Mouse (Mus musculus) midbrain, embryonic 10.5 days (tissue): Measurements from ENCODE around the gene Ppp2r5b. TPM values are rescaled to one million over a fixed set of nuclear protein-coding genes. Genes with fewer than 3 reads are reported as not detected.

Source experiments
- DNase-seq: peaks from one replicate; pipeline ENCODE4 v3.0.0-alpha.2; 2017; ENCODE audit warnings: low spot score
- H3K27ac ChIP-seq: fragments of 300-500 bp; sonication (generic); replicated peaks from 2 replicates; pipeline ENCODE4 v1.5.1; 2016; ENCODE audit warnings: mild to moderate bottlenecking
- H3K27me3 ChIP-seq: fragments of 300-500 bp; sonication (generic); 2 replicates; pipeline ENCODE4 v1.6.1; 2016; ENCODE audit warnings: low read depth, mild to moderate bottlenecking; ENCODE audit not compliant: poor library complexity, severe bottlenecking
- H3K36me3 ChIP-seq: fragments of 300-500 bp; sonication (generic); 2 replicates; pipeline ENCODE4 v1.6.1; 2016; ENCODE audit warnings: mild to moderate bottlenecking, moderate library complexity
- H3K4me1 ChIP-seq: fragments of 300-500 bp; sonication (generic); 2 replicates; pipeline ENCODE4 v1.6.1; 2016
- H3K4me3 ChIP-seq: fragments of 300-500 bp; sonication (generic); 2 replicates; pipeline ENCODE4 v1.5.1; 2016; ENCODE audit warnings: mild to moderate bottlenecking, moderate library complexity
- H3K9me3 ChIP-seq: fragments of 300-500 bp; sonication (generic); replicated peaks from 2 replicates; pipeline ENCODE4 v1.6.1; 2016; ENCODE audit warnings: mild to moderate bottlenecking
- WGBS: fragments of 180-500 bp; shearing (Covaris S2); methylation state at CpG from one replicate; pipeline ENCODE4 v1.1.7; 2016; 5-methylcytosine and 5-hydroxymethylcytosine counted together
- polyA plus RNA-seq: library from polyadenylated mRNA; unstranded; fragments of >200 nt; fragmentation: Nextera tagmentation; extraction: Ambion mirVana; gene quantifications from 2 replicates; pipeline ENCODE4 v1.2.1, GENCODE M21; 2016

The Ppp2r5b gene
- 31.7 and 42.8 TPM in 2 replicates for polyA plus RNA-seq

DNA sequence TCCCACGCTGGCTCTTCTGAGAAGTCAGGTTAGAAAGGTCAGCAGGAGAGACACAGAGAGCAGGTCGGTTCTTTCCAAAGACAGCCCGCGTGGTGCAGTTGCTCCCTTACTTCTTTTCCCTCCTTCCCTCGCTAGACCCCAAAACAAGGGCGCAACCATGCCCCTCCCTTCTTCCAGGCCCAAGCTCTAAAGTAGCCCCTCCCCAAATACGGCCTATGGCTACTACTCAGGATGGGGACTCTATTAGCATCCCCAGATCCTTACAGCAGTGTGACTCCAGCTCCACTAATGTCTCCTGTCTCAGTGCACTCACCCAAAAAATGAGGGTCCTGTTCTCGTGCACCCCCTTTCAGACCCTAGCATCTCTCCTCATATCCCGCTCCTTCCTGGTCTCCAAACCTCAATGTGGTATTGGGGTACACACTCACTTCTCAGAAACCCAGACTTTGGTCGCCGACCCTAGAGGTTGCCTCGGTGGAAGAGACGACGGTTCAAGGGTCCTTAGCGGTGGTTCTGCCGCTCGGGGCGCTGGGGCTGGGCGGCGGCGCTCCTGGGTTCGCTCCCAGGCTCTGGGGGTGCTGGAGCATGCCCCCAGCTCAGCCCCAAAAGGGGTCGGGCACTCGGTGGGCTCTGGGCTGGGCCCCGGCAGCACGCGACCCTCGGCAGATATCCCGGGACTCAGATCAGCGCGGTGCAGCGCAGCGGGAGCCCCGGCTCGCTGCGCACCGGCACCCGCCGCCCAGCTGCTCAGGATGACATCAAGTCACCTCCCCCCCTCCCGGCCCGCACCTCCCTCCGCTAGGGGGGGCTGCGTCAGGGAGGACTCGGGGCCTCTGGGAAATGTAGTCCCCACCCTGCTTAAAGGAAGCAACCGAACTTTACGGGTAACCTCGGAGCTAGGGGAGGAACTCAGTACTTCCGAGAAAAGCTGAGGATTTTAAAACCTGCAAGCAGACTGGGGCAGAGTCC, at the start of gene Ppp2r5b:
Gene Ppp2r5b, minus strand, starts transcription at position 789 of the 969 bp plus-strand sequence.
- H3K4me1 ChIP-seq, result peaks cover 27% of the 10 kb centered on the region
- H3K27me3 ChIP-seq, result no peaks in the 10 kb centered on the region
- no peaks in the 10 kb centered on the region for H3K9me3 ChIP-seq
- peaks cover 29% of the 10 kb centered on the region for H3K36me3 ChIP-seq
- H3K4me3 ChIP-seq, result peak within 1 kb of the TSS; percentile 83
- DNase-seq, result peak; percentile 91
- WGBS, result 2% methylated on average over 48 of the region's 48 CpGs
- H3K27ac ChIP-seq, result peak within 1 kb of the TSS; percentile 94

DNA sequence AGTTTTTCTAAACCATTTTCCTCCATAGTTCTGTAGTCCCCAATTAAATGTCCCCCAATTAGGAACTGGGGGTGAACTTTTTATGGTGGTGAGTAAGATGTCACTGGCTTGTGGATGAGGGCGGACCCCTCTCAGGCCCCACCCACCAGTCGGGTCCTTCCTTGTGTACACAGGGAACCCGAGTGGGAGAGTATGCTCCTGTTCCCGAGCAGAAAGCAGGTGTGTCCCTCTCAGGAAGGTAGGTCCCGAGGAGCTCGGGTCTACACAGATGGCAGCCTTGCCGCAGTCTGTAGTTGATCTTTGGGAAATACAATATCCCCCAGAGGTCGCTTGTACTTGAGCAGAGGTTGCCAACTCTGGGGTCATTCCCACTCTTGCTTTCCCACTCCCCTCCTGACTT, 49.6 kb upstream of the Ppp2r5b start:
- Histone ChIP-seq H3K36me3 (peaks cover 95% of the 10 kb centered on the region), H3K4me3 (no peak overlapping the region), H3K27ac (0 out of 2 replicates have a peak overlapping the region, but pooled peaks have one; percentile 1), H3K9me3 (no peaks in the 10 kb centered on the region), H3K27me3 (no peaks in the 10 kb centered on the region), H3K4me1 (peaks cover 10% of the 10 kb centered on the region; the same call in 1 of the 2 replicates)
- 85% methylated on average over 8 of the region's 8 CpGs for WGBS
- no peak for DNase-seq

DNA sequence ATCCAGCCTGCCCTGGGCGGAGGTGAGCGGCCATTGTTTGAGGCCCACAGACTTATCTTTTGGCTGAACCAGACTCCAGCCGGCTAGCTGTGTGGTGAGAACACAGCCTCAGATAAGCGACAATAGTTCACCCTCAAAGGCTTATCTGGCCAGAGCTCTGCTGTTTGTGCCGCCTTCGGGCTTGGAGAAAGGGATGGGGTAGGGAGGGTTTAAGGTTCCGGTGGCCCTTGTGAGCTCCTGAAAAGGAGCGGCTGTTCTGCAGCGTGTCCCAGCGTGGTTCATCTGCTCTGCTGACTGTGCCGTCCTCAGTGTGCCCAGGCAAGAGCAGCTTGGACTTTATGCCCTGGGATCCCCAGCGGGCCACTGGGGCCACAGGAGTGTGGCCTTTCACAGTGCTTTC, 48.8 kb upstream of the Ppp2r5b start:
- no peak for DNase-seq
- WGBS, result 87% methylated on average over 12 of the region's 12 CpGs
- peaks cover 95% of the 10 kb centered on the region for H3K36me3 ChIP-seq
- no peaks in the 10 kb centered on the region for H3K9me3 ChIP-seq
- H3K27ac ChIP-seq, result 0 out of 2 replicates have a peak overlapping the region, but pooled peaks have one; percentile 13
- no peaks in the 10 kb centered on the region for H3K27me3 ChIP-seq
- peaks cover 17% of the 10 kb centered on the region for H3K4me1 ChIP-seq
- H3K4me3 ChIP-seq, result no peak overlapping the region

GRCm38 (mm10) chr19:6283001-6283400, 47.3 kb upstream of the Ppp2r5b start:
- H3K4me1 ChIP-seq, result peaks cover 29% of the 10 kb centered on the region
- no peaks in the 10 kb centered on the region for H3K9me3 ChIP-seq
- 88% methylated on average over 5 of the region's 5 CpGs for WGBS
- H3K27me3 ChIP-seq, result no peaks in the 10 kb centered on the region
- H3K27ac ChIP-seq, result no peak overlapping the region
- peaks cover 89% of the 10 kb centered on the region for H3K36me3 ChIP-seq
- no peak for DNase-seq
- no peak overlapping the region for H3K4me3 ChIP-seq

- DNase-seq, result no peak
- Histone ChIP-seq H3K36me3 (peaks cover 75% of the 10 kb centered on the region), H3K27ac (no peak overlapping the region), H3K27me3 (no peaks in the 10 kb centered on the region), H3K9me3 (no peaks in the 10 kb centered on the region), H3K4me3 (no peak overlapping the region), H3K4me1 (peaks cover 32% of the 10 kb centered on the region)
- WGBS, result 90% methylated on average over 14 of the region's 14 CpGs
Observed at GRCm38 (mm10) chr19:6281122-6282020, 45.7 kb upstream of the Ppp2r5b start.

DNA sequence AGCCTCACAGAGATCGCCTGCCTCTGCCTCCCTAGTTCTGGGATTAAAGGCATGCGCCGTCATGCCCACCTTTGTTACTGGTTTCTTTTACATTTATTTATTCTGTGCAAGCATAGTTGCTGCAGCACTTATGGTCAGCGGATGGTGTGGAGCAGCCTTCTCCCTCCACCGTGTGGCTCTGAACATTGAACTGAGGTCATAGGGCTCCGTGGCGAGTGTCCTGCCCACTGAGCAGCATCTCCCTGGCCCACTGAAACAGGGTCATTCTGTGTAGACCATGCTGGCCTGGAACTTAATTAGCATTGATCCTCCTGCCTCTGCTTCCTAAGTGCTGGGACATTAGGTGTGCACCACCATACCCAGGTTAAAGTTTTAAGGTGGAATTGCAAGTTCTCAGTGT, 44.9 kb upstream of the Ppp2r5b start:
- Histone ChIP-seq H3K36me3 (peaks cover 67% of the 10 kb centered on the region), H3K4me3 (0 out of 2 replicates have a peak overlapping the region, but pooled peaks have one; percentile 5), H3K9me3 (no peaks in the 10 kb centered on the region), H3K27me3 (no peaks in the 10 kb centered on the region), H3K4me1 (peaks cover 40% of the 10 kb centered on the region), H3K27ac (no peak overlapping the region)
- WGBS, result 91% methylated on average over 7 of the region's 7 CpGs
- no peak for DNase-seq

DNA sequence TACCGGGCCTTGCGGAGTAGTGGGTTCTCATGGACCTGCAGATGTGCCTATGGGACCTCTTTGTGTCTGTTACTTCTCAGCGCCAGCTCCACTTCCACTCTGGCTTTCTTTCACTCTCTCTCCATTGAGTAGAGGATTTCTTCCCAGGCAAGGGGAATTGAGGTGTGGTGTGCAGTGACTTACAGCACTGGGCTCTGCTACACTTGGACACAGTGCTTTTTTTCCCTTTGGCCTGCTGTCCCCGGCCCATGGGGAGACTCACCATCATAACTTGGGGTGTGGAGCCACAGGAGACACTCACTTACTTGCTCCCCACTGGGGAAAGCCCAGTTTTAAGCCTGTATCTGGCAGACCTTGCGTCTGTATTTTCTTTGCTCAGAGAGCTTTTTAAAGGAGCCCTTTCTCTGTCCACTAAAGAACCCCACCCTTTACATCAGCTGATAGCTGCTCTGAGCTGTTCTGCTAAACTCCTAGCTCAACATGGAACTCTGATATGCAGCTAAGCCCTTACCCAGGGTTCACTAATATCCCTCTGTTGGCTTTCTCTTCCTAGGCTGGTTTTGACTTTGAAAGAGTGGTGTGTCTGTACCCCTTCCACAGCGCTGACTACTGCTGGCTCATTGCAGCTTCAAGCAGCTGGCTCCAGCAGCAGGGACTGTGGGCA, 43.9 kb upstream of the Ppp2r5b start:
- H3K27ac ChIP-seq, result peak overlapping the region; percentile 46

GRCm38 (mm10) chr19:6278439-6279073, 42.9 kb upstream of the Ppp2r5b start:
- H3K4me3 ChIP-seq, result peak overlapping the region; percentile 91
- WGBS, result 49% methylated on average over 6 of the region's 6 CpGs
- H3K36me3 ChIP-seq, result peaks cover 47% of the 10 kb centered on the region
- peak overlapping the region; percentile 91 for H3K27ac ChIP-seq
- H3K4me1 ChIP-seq, result peaks cover 48% of the 10 kb centered on the region
- no peaks in the 10 kb centered on the region for H3K27me3 ChIP-seq
- no peak for DNase-seq
- H3K9me3 ChIP-seq, result no peaks in the 10 kb centered on the region

More for the DNA sequence above, 43.9 kb upstream of the Ppp2r5b start:
- no peaks in the 10 kb centered on the region for H3K27me3 ChIP-seq
- peaks cover 57% of the 10 kb centered on the region for H3K36me3 ChIP-seq
- no peaks in the 10 kb centered on the region for H3K9me3 ChIP-seq
- H3K4me1 ChIP-seq, result peaks cover 48% of the 10 kb centered on the region
- peak overlapping the region; percentile 91 for H3K4me3 ChIP-seq
- WGBS, result 86% methylated on average over 6 of the region's 6 CpGs
- no peak for DNase-seq

- Histone ChIP-seq H3K27me3 (no peaks in the 10 kb centered on the region), H3K9me3 (no peaks in the 10 kb centered on the region), H3K36me3 (peaks cover 40% of the 10 kb centered on the region), H3K4me3 (peak overlapping the region; percentile 91), H3K4me1 (peaks cover 48% of the 10 kb centered on the region), H3K27ac (peak overlapping the region; percentile 91)
- peak; percentile 45 for DNase-seq
- WGBS, result 10% methylated on average over 10 of the region's 10 CpGs
Observed at GRCm38 (mm10) chr19:6277661-6278438, 42.2 kb upstream of the Ppp2r5b start.

GRCm38 (mm10) chr19:6276426-6277421, 41.1 kb upstream of the Ppp2r5b start, which contains the start of gene Ehd1:
Gene Ehd1, plus strand, starts transcription at chr19:6276725.
- Histone ChIP-seq H3K4me3 (peak within 1 kb of the TSS; percentile 91), H3K27ac (peak within 1 kb of the TSS; percentile 91), H3K27me3 (peaks cover 4% of the 10 kb centered on the region; the same call in 1 of the 2 replicates), H3K9me3 (no peaks in the 10 kb centered on the region), H3K36me3 (peaks cover 28% of the 10 kb centered on the region), H3K4me1 (peaks cover 48% of the 10 kb centered on the region)
- under 1% methylated on average over 106 of the region's 106 CpGs for WGBS
- DNase-seq, result peak; percentile 99
